Mouse (Mus musculus) myocyte (in vitro differentiated cells): Measurements from ENCODE around the gene Sapcd2. TPM values are rescaled to one million over a fixed set of nuclear protein-coding genes. Genes with fewer than 3 reads are reported as not detected.

Experiments used
- H3K27me3 ChIP-seq: one replicate; pipeline ENCODE4 v1.6.1; 2011; ENCODE audit not compliant: control insufficient read depth, insufficient read depth, insufficient read length
- H3K36me3 ChIP-seq: one replicate; pipeline ENCODE4 v1.6.1; 2011; ENCODE audit not compliant: control insufficient read depth, insufficient read depth
- H3K4me2 ChIP-seq: one replicate; pipeline ENCODE4 v1.6.1; 2011; ENCODE audit warnings: low read depth, control low read depth
- H3K4me3 ChIP-seq: one replicate; pipeline ENCODE4 v1.5.1; 2011; ENCODE audit warnings: mild to moderate bottlenecking, control low read depth, moderate library complexity
- H3K79me2 ChIP-seq: one replicate; pipeline ENCODE4 v1.6.1; 2011; ENCODE audit not compliant: control insufficient read depth, insufficient read depth
- H3ac ChIP-seq: one replicate; pipeline ENCODE4 v1.6.1; 2011; ENCODE audit not compliant: control insufficient read depth, insufficient read length
- CEBPB ChIP-seq: IDR thresholded peaks from 2 replicates; pipeline ENCODE4 v1.6.1; 2011; ENCODE audit warnings: mild to moderate bottlenecking, moderate library complexity; ENCODE audit not compliant: poor library complexity, insufficient read depth, severe bottlenecking
- E2F4 ChIP-seq: IDR thresholded peaks from one replicate; pipeline ENCODE4 v1.6.1; 2011; ENCODE audit warnings: mild to moderate bottlenecking, control low read depth, moderate library complexity; ENCODE audit not compliant: insufficient read depth
- MAX ChIP-seq: IDR thresholded peaks from one replicate; pipeline ENCODE4 v1.6.1; 2011; ENCODE audit warnings: low read depth, mild to moderate bottlenecking, control low read depth
- MYOD1 ChIP-seq, 3 experiments: IDR thresholded peaks; one replicate each; pipeline ENCODE4 v1.6.1; 2011; ENCODE audit warnings: control low read depth in 2 of 3, low read depth in 2 of 3, mild to moderate bottlenecking in 2 of 3, moderate library complexity in 1 of 3; ENCODE audit not compliant: insufficient read length in 2 of 3, control insufficient read depth in 1 of 3
- MYOG ChIP-seq, 3 experiments: IDR thresholded peaks; one replicate each; pipeline ENCODE4 v1.6.1; 2011; ENCODE audit warnings: control low read depth in 2 of 3, low read depth in 2 of 3, mild to moderate bottlenecking in 2 of 3; ENCODE audit not compliant: insufficient read length in 2 of 3, control insufficient read depth in 1 of 3, insufficient read depth in 1 of 3
- POLR2A ChIP-seq: IDR thresholded peaks from one replicate; pipeline ENCODE4 v1.6.1; 2011; ENCODE audit warnings: low read depth, mild to moderate bottlenecking, control low read depth, moderate library complexity; ENCODE audit not compliant: insufficient read length
- POLR2AphosphoS2 ChIP-seq: IDR thresholded peaks from one replicate; pipeline ENCODE4 v1.6.1; 2011; ENCODE audit warnings: low read depth, control low read depth; ENCODE audit not compliant: insufficient read length
- REST ChIP-seq: IDR thresholded peaks from one replicate; pipeline ENCODE4 v1.6.1; 2011; ENCODE audit warnings: mild to moderate bottlenecking, control low read depth, moderate library complexity; ENCODE audit not compliant: insufficient read depth, insufficient read length
- SRF ChIP-seq: IDR thresholded peaks from one replicate; pipeline ENCODE4 v1.6.1; 2011; ENCODE audit warnings: low read depth; ENCODE audit not compliant: control insufficient read depth, insufficient read length
- TCF12 ChIP-seq: IDR thresholded peaks from one replicate; pipeline ENCODE4 v1.6.1; 2011; ENCODE audit warnings: mild to moderate bottlenecking, control low read depth; ENCODE audit not compliant: poor library complexity, insufficient read depth, severe bottlenecking
- TCF3 ChIP-seq: IDR thresholded peaks from one replicate; pipeline ENCODE4 v1.6.1; 2011; ENCODE audit warnings: low read depth, control low read depth; ENCODE audit not compliant: insufficient read length
- USF1 ChIP-seq: IDR thresholded peaks from one replicate; pipeline ENCODE4 v1.6.1; 2011; ENCODE audit warnings: low read depth, mild to moderate bottlenecking, control low read depth, moderate library complexity
- polyA plus RNA-seq: library from polyadenylated mRNA; unstranded; fragments of >200 nt; fragmentation: generic; extraction: Trizol; gene quantifications from one replicate; pipeline ENCODE4 v1.2.1, GENCODE M21; 2012; ENCODE audit warnings: missing spikeins

The Sapcd2 gene
- polyA plus RNA-seq, 1 experiment, result 10.4 TPM

DNA sequence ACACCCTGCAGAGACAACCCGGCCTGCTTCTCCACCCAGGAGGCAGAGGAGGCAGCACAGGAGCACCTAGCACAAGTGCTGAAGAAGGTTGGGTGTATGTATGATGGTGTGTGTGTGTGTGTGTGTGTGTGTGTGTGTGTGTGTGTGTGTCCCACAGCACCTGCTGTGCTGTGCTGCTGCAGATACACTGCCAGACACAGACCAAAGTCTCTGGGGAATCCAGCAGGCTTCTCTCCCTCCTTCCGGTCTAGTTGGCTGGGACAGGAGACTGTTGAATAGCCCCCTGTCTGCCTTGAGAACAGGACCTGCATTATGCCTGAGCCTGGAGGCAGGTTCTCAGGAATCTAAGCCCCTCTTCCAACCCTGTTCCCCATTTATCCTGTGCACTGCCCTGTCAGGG, 1.3 kb downstream of the Sapcd2 start:
- Histone ChIP-seq H3ac (peak overlapping the region; percentile 67), H3K79me2 (no peaks in the 10 kb centered on the region), H3K4me3 (peak overlapping the region; percentile 49), H3K27me3 (no peaks in the 10 kb centered on the region), H3K4me2 (peak overlapping the region; percentile 89), H3K36me3 (peaks cover 7% of the 10 kb centered on the region)
- peak in 2 of 3 experiments; percentile 49 to 63 for TF ChIP-seq MYOD1 (IDR thresholded peaks at IDR 0.05; ENCODE audit: control insufficient read depth in 1 of 3, insufficient read length in 2 of 3, low read depth in 2 of 3)
- no peak for TF ChIP-seq CEBPB
- TF ChIP-seq POLR2AphosphoS2, result no peak
- peak in 2 of 3 experiments; percentile 51 for TF ChIP-seq MYOG (IDR thresholded peaks at IDR 0.05; ENCODE audit: control insufficient read depth in 1 of 3, insufficient read depth in 1 of 3, insufficient read length in 2 of 3, low read depth in 2 of 3)
- TF ChIP-seq USF1, result no peak
- no peak for TF ChIP-seq MAX
- no peak for TF ChIP-seq POLR2A
- TF ChIP-seq E2F4, result no peak
- TF ChIP-seq TCF3, result no peak

DNA sequence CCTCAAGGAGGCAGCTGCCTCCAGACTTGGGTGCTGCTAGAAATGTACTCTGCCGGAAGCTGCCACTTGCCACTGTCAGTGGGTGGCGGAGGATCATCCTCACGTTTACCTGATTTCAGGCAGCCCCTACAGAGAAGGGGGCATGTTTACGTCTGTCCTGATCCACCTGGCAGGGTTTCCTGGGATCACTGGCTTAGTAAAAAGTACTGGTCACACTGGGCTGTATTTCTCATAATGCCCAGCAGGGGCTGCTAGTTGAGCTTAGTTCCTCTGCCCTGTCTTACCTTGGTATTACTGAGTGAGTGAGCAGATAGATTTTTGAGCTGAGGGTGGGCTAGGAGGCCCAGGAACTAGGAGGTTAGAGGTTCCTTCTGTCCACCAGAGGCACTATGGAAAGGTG, 4.5 kb downstream of the Sapcd2 start:
- H3K36me3 ChIP-seq, result peaks cover 7% of the 10 kb centered on the region
- no peaks in the 10 kb centered on the region for H3K79me2 ChIP-seq
- H3K4me2 ChIP-seq, result no peak overlapping the region
- no peak overlapping the region for H3ac ChIP-seq
- no peak for TF ChIP-seq SRF
- TF ChIP-seq POLR2A, result no peak
- no peak for TF ChIP-seq POLR2AphosphoS2
- TF ChIP-seq TCF3, result no peak
- TF ChIP-seq MAX, result no peak
- TF ChIP-seq MYOG (IDR thresholded peaks at IDR 0.05; ENCODE audit: control insufficient read depth in 1 of 3, insufficient read depth in 1 of 3, insufficient read length in 2 of 3, low read depth in 2 of 3), result no peak
- TF ChIP-seq E2F4, result no peak
- H3K4me3 ChIP-seq, result no peak overlapping the region
- H3K27me3 ChIP-seq, result no peaks in the 10 kb centered on the region

DNA sequence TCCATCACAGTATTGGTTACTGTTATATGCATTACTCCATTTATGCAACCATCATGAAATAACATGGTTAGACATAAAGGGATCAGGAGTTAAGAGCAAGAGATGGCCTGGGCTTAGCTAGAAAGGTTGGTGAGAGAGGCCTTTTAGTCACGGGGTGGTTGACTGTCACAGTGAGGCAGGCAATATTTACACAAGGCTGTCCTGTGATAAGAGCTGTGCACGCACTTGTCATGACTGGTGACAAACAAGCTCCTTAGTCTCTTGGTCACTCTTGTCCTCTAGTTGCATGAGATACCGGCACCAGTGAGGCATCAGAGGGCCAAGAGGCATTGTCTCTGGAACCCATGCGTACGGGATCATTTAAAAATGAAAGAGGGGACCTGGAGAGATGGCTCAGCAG, 12.4 kb downstream of the Sapcd2 start:
- TF ChIP-seq E2F4 (no peak), MAX (no peak), POLR2AphosphoS2 (no peak), MYOD1 (IDR thresholded peaks at IDR 0.05; ENCODE audit: control insufficient read depth in 1 of 3, insufficient read length in 2 of 3, low read depth in 2 of 3) (no peak), POLR2A (no peak), CEBPB (no peak), TCF3 (no peak), REST (no peak), USF1 (no peak), SRF (no peak), MYOG (IDR thresholded peaks at IDR 0.05; ENCODE audit: control insufficient read depth in 1 of 3, insufficient read depth in 1 of 3, insufficient read length in 2 of 3, low read depth in 2 of 3) (no peak), TCF12 (no peak)
- Histone ChIP-seq H3K4me2 (no peak overlapping the region), H3ac (no peak overlapping the region), H3K4me3 (no peak overlapping the region), H3K79me2 (no peaks in the 10 kb centered on the region), H3K27me3 (peaks cover 8% of the 10 kb centered on the region), H3K36me3 (no peaks in the 10 kb centered on the region)

DNA sequence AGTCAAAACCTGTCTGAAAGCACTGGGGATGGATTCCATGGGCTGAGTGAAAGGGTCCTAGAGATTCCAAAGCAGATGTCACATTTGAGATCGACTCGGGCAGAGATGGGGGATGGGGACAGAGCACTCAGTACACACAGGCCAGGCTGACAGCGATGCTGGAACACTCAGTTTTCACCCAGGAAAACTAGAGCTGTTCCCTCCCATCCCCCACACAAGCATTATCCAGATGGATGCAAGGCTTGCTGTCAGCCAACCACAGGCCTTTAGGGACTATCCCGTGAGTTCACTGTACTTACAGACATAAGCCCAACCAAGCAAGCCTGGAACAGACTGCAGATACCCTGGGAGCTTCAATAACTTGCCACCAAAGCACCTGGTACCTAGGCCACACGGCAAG, 19.1 kb downstream of the Sapcd2 start:
- no peak overlapping the region for H3ac ChIP-seq
- no peaks in the 10 kb centered on the region for H3K36me3 ChIP-seq
- TF ChIP-seq TCF3, result no peak
- TF ChIP-seq MAX, result no peak
- no peak for TF ChIP-seq E2F4
- no peak for TF ChIP-seq USF1
- peaks cover 12% of the 10 kb centered on the region for H3K27me3 ChIP-seq
- no peaks in the 10 kb centered on the region for H3K79me2 ChIP-seq
- H3K4me2 ChIP-seq, result no peak overlapping the region
- H3K4me3 ChIP-seq, result no peak overlapping the region

DNA sequence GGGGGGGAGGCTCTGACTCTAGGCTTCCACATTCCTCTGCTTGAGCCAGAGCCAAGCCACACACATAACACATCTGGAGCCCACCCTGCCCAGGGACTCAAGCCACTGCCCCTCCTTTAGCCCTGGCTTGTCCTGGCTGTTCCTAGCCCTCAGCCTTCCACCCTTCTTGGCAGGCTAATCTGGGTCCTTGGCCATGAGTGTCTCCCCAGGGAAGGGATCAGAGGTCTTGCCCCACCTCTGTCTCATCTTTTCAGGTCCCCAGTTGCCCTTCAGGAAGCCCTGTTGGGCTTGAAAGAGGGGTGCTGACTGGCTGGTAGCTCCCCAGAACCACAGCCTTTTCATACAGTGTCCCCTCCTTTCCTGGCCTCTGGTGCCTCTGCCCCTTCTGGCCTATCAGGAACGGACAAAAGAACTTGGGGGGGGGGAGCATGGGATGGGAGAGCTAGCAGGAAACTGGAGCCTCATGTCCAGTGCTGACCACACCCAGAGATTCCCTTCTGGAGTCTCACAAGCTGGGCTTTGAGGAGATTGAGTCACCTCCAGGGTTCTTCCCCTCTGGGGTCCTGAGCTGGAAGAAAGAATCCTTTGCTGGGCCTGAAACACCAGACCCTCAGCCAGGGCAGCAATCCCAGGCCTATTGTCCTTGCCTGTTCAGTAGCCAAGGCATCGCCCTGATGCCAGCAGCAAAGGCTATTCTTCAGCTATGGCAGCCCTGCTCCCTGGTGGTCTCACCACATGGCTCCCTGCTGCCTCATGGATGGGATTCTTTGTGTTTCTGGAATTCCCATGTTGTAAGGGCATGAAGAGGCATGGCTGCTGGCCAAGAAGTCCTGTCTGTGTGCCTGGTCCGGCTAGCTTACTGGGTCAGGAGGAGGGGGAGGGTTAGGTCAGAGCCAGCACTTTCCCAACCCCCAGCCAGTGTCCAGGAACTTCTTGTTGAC, 22.4 kb downstream of the Sapcd2 start:
- no peak overlapping the region for H3ac ChIP-seq
- TF ChIP-seq TCF12 (no peak), E2F4 (no peak), MYOD1 (IDR thresholded peaks at IDR 0.05; ENCODE audit: control insufficient read depth in 1 of 3, insufficient read length in 2 of 3, low read depth in 2 of 3) (no peak), MYOG (IDR thresholded peaks at IDR 0.05; ENCODE audit: control insufficient read depth in 1 of 3, insufficient read depth in 1 of 3, insufficient read length in 2 of 3, low read depth in 2 of 3) (no peak), POLR2AphosphoS2 (no peak), TCF3 (no peak)
- no peak overlapping the region for H3K4me2 ChIP-seq
- H3K79me2 ChIP-seq, result no peaks in the 10 kb centered on the region
- H3K4me3 ChIP-seq, result no peak overlapping the region
- no peaks in the 10 kb centered on the region for H3K36me3 ChIP-seq
- peaks cover 34% of the 10 kb centered on the region for H3K27me3 ChIP-seq
